ENCODE assay signal across 18 mouse cellular contexts in genomic region chr2:155873636-155874035, GRCm38 (mm10). TPM values are rescaled to one million over a fixed set of nuclear protein-coding genes. Genes with fewer than 3 reads are reported as not detected.
DNase-seq lines count a peak whose midpoint lies in the region; ATAC-seq and TF ChIP-seq lines count a peak whose summit lies in the region.
"Had no signal": no experiment of that assay in that cellular context is flagged by ENCODE, and none has a peak within 500 bp of the region (broad histone marks: within the 10 kb centered on the region; RNA-seq: fewer than 3 reads in every experiment).

No protein-coding gene starts in this region.

- H3K4me2 ChIP-seq in forebrain, embryonic 12.5 days, result no peak overlapping the region
- H3K4me2 ChIP-seq in forebrain, embryonic 16.5 days (ENCODE audit: low read length), result no peak overlapping the region
- H3K4me2 ChIP-seq in stomach, postnatal 0 days (replicated peaks; ENCODE audit: low read depth), result no peak overlapping the region
- H3K4me2 ChIP-seq in heart, embryonic 12.5 days, result no peak overlapping the region
- H3K4me2 ChIP-seq: midbrain, embryonic 12.5 days had no signal

- H3K4me1 ChIP-seq in forebrain, embryonic 12.5 days, result peaks cover 10% of the 10 kb centered on the region; the same call in 1 of the 2 replicates
- H3K4me1 ChIP-seq in forebrain, embryonic 10.5 days, result no peaks in the 10 kb centered on the region
- peaks cover 83% of the 10 kb centered on the region for H3K4me1 ChIP-seq in megakaryocyte, embryonic 14.5 days
- peaks cover 21% of the 10 kb centered on the region for H3K4me1 ChIP-seq in forebrain, embryonic 16.5 days (replicated peaks; ENCODE audit: control insufficient read depth, insufficient read depth, low read length)
- 0 out of 2 replicates have a peak, but pooled peaks cover 2% of the 10 kb centered on the region for H3K4me1 ChIP-seq in stomach, postnatal 0 days (replicated peaks; ENCODE audit: control insufficient read depth, insufficient read depth)
- H3K4me1 ChIP-seq in heart, embryonic 12.5 days (replicated peaks), result 0 out of 2 replicates have a peak, but pooled peaks cover 4% of the 10 kb centered on the region
- H3K4me1 ChIP-seq: midbrain, embryonic 12.5 days had no signal

- no peak for ATAC-seq in forebrain, embryonic 12.5 days (ENCODE audit: low FRiP score)
- ATAC-seq in megakaryocyte, adult 5-6 weeks (ENCODE audit: poor library complexity, severe bottlenecking), result no peak
- ATAC-seq in forebrain, embryonic 16.5 days, result no peak
- ATAC-seq in stomach, postnatal 0 days (ENCODE audit: low FRiP score, low TSS enrichment), result no peak
- ATAC-seq in heart, embryonic 12.5 days (ENCODE audit: insufficient number of reproducible peaks, low FRiP score), result no peak
- ATAC-seq: CD4-positive, CD25-positive, alpha-beta regulatory T cell, adult 4 months; inflammation-experienced regulatory T-cells, adult 6 months had no signal

- H3K9me3 ChIP-seq in forebrain, embryonic 12.5 days, result no peaks in the 10 kb centered on the region
- H3K9me3 ChIP-seq in forebrain, embryonic 10.5 days, result no peaks in the 10 kb centered on the region
- H3K9me3 ChIP-seq in megakaryocyte, embryonic 14.5 days, result no peaks in the 10 kb centered on the region
- no peaks in the 10 kb centered on the region for H3K9me3 ChIP-seq in forebrain, embryonic 16.5 days (ENCODE audit: control insufficient read depth, low read length)
- no peaks in the 10 kb centered on the region for H3K9me3 ChIP-seq in stomach, postnatal 0 days (ENCODE audit: control insufficient read depth, low read length)
- no peaks in the 10 kb centered on the region for H3K9me3 ChIP-seq in heart, embryonic 12.5 days (replicated peaks)
- H3K9me3 ChIP-seq: midbrain, embryonic 12.5 days had no signal

- H3K27me3 ChIP-seq in forebrain, embryonic 12.5 days, result no peaks in the 10 kb centered on the region
- no peaks in the 10 kb centered on the region for H3K27me3 ChIP-seq in forebrain, embryonic 10.5 days (ENCODE audit: poor library complexity, severe bottlenecking)
- no peaks in the 10 kb centered on the region for H3K27me3 ChIP-seq in megakaryocyte, embryonic 14.5 days (replicated peaks)
- H3K27me3 ChIP-seq in forebrain, embryonic 16.5 days (replicated peaks; ENCODE audit: control insufficient read depth, insufficient read depth, low read length), result no peaks in the 10 kb centered on the region
- no peaks in the 10 kb centered on the region for H3K27me3 ChIP-seq in stomach, postnatal 0 days (ENCODE audit: control insufficient read depth, insufficient read depth, low read length)
- no peaks in the 10 kb centered on the region for H3K27me3 ChIP-seq in heart, embryonic 12.5 days (replicated peaks)
- H3K27me3 ChIP-seq: midbrain, embryonic 12.5 days had no signal

- no peak for DNase-seq in forebrain, embryonic 10.5 days (ENCODE audit: extremely low spot score, low spot score)
- DNase-seq in stomach, postnatal 0 days (ENCODE audit: low spot score), result no peak
- no peak for DNase-seq in kidney, adult 11 months
- DNase-seq: adrenal gland, adult 2 months; gastrocnemius, postnatal 25 days; right cerebral cortex, postnatal 25 days had no signal

- 90% methylated on average over 6 of the region's 6 CpGs for WGBS in forebrain, embryonic 12.5 days
- 93% methylated on average over 6 of the region's 6 CpGs for WGBS in forebrain, embryonic 10.5 days
- 70% methylated on average over 6 of the region's 6 CpGs for WGBS in forebrain, embryonic 16.5 days
- WGBS in stomach, postnatal 0 days, result 47% methylated on average over 6 of the region's 6 CpGs
- WGBS in heart, embryonic 12.5 days, result 82% methylated on average over 6 of the region's 6 CpGs

- H3K36me3 ChIP-seq in forebrain, embryonic 12.5 days (replicated peaks), result peaks cover 31% of the 10 kb centered on the region
- peaks cover 62% of the 10 kb centered on the region for H3K36me3 ChIP-seq in forebrain, embryonic 10.5 days (replicated peaks)
- H3K36me3 ChIP-seq in megakaryocyte, embryonic 14.5 days (replicated peaks; ENCODE audit: low read length), result peaks cover 80% of the 10 kb centered on the region
- peaks cover 4% of the 10 kb centered on the region for H3K36me3 ChIP-seq in forebrain, embryonic 16.5 days (ENCODE audit: control insufficient read depth, insufficient read depth)
- H3K36me3 ChIP-seq in stomach, postnatal 0 days (ENCODE audit: control insufficient read depth, insufficient read depth, low read length), result 0 out of 2 replicates have a peak, but pooled peaks cover 2% of the 10 kb centered on the region
- peaks cover 64% of the 10 kb centered on the region for H3K36me3 ChIP-seq in heart, embryonic 12.5 days

- TF ChIP-seq CTCF in stomach, postnatal 0 days (IDR thresholded peaks at IDR 0.05; ENCODE audit: low read depth), result no peak

- H3K27ac ChIP-seq in forebrain, embryonic 12.5 days, result peak overlapping the region; percentile 42; the same call in 1 of the 2 replicates
- H3K27ac ChIP-seq in forebrain, embryonic 10.5 days, result no peak overlapping the region
- peak overlapping the region; percentile 16; the same call in 1 of the 2 replicates for H3K27ac ChIP-seq in forebrain, embryonic 16.5 days (ENCODE audit: low read length)
- H3K27ac ChIP-seq in stomach, postnatal 0 days (replicated peaks), result peak overlapping the region; percentile 59
- H3K27ac ChIP-seq in heart, embryonic 12.5 days (ENCODE audit: poor library complexity, severe bottlenecking), result no peak overlapping the region
- H3K27ac ChIP-seq: midbrain, embryonic 12.5 days had no signal

- H3K4me3 ChIP-seq in forebrain, embryonic 12.5 days (replicated peaks), result no peak overlapping the region
- H3K4me3 ChIP-seq in forebrain, embryonic 10.5 days, result no peak overlapping the region
- peak overlapping the region; percentile 74 for H3K4me3 ChIP-seq in megakaryocyte, embryonic 14.5 days (replicated peaks)
- no peak overlapping the region for H3K4me3 ChIP-seq in forebrain, embryonic 16.5 days (replicated peaks; ENCODE audit: low read length)
- no peak overlapping the region for H3K4me3 ChIP-seq in stomach, postnatal 0 days (ENCODE audit: low read depth, low read length)
- H3K4me3 ChIP-seq in heart, embryonic 12.5 days, result no peak overlapping the region
- H3K4me3 ChIP-seq: midbrain, embryonic 12.5 days had no signal

- TF ChIP-seq EP300 in stomach, postnatal 0 days (optimal IDR thresholded peaks at IDR 0.05), result no peak

- no peak overlapping the region for H3K9ac ChIP-seq in forebrain, embryonic 12.5 days
- no peak overlapping the region for H3K9ac ChIP-seq in forebrain, embryonic 16.5 days (replicated peaks; ENCODE audit: low read depth, low read length)
- no peak overlapping the region for H3K9ac ChIP-seq in stomach, postnatal 0 days (ENCODE audit: low read length)
- no peak overlapping the region for H3K9ac ChIP-seq in heart, embryonic 12.5 days
- H3K9ac ChIP-seq: midbrain, embryonic 12.5 days had no signal

RNA-seq across cellular contexts. Expression of gene Fam83c, which starts 39.0 kb away (rescaled TPM):
- 0.50 and 0.68 TPM in 2 replicates for polyA plus RNA-seq in forebrain, embryonic 12.5 days (2016; fragmentation: Nextera tagmentation; extraction: Ambion mirVana)
- polyA plus RNA-seq in forebrain, embryonic 10.5 days (2016; fragmentation: Nextera tagmentation; extraction: Ambion mirVana), result 0.26 and 0.29 TPM in 2 replicates
- polyA plus RNA-seq in megakaryocyte, embryonic 14.5 days (2012; ENCODE audit: insufficient read depth, low replicate concordance), result 0.03 and 0.55 TPM in 2 replicates
- total RNA-seq in megakaryocyte, adult 5-6 weeks (2015), result not detected in 2 replicates
- not detected in 2 replicates for total RNA-seq in megakaryocyte, adult 5-6 weeks (2017)
- polyA plus RNA-seq in forebrain, embryonic 16.5 days (2015; fragmentation: Nextera tagmentation; extraction: Ambion mirVana), result 0.42 and 0.70 TPM in 2 replicates
- polyA plus RNA-seq in stomach, postnatal 0 days (2015; fragmentation: Nextera tagmentation; extraction: Ambion mirVana), result 2.7 and 4.4 TPM in 2 replicates
- polyA plus RNA-seq in heart, embryonic 12.5 days (2016; fragmentation: Nextera tagmentation; extraction: Ambion mirVana), result 0.06 and 0.15 TPM in 2 replicates
- total RNA-seq: gastrocnemius, postnatal 25 days; layer of hippocampus, adult 18-20 months; left cerebral cortex, postnatal 25 days; neutrophil, adult 5-6 weeks had no signal
- polyA plus RNA-seq: CD4-positive, CD25-positive, alpha-beta regulatory T cell, adult 4 months; inflammation-experienced regulatory T-cells, adult 6 months; testis, adult 2 months had no signal

RNA-seq across cellular contexts. Expression of gene Eif6, which starts 46.9 kb away (rescaled TPM):
- 159 and 160 TPM in 2 replicates for polyA plus RNA-seq in forebrain, embryonic 12.5 days (2016; fragmentation: Nextera tagmentation; extraction: Ambion mirVana)
- polyA plus RNA-seq in forebrain, embryonic 10.5 days (2016; fragmentation: Nextera tagmentation; extraction: Ambion mirVana), result 241 and 249 TPM in 2 replicates
- polyA plus RNA-seq in megakaryocyte, embryonic 14.5 days (2012; ENCODE audit: insufficient read depth, low replicate concordance), result 266 and 882 TPM in 2 replicates
- total RNA-seq in megakaryocyte, adult 5-6 weeks (2015), result 154 and 164 TPM in 2 replicates
- 31.6 and 60.8 TPM in 2 replicates for total RNA-seq in megakaryocyte, adult 5-6 weeks (2017)
- 148 TPM in 2 replicates for polyA plus RNA-seq in forebrain, embryonic 16.5 days (2015; fragmentation: Nextera tagmentation; extraction: Ambion mirVana)
- polyA plus RNA-seq in stomach, postnatal 0 days (2015; fragmentation: Nextera tagmentation; extraction: Ambion mirVana), result 310 and 318 TPM in 2 replicates
- polyA plus RNA-seq in heart, embryonic 12.5 days (2016; fragmentation: Nextera tagmentation; extraction: Ambion mirVana), result 110 and 116 TPM in 2 replicates

RNA-seq across cellular contexts. Expression of gene BC029722, which starts 54.4 kb away (rescaled TPM):
- polyA plus RNA-seq in forebrain, embryonic 12.5 days (2016; fragmentation: Nextera tagmentation; extraction: Ambion mirVana), result 12.0 and 13.4 TPM in 2 replicates
- polyA plus RNA-seq in forebrain, embryonic 10.5 days (2016; fragmentation: Nextera tagmentation; extraction: Ambion mirVana), result 5.9 and 6.8 TPM in 2 replicates
- polyA plus RNA-seq in megakaryocyte, embryonic 14.5 days (2012; ENCODE audit: insufficient read depth, low replicate concordance), result 30.5 and 31.7 TPM in 2 replicates
- 14.4 and 17.5 TPM in 2 replicates for total RNA-seq in megakaryocyte, adult 5-6 weeks (2015)
- 12.5 and 14.9 TPM in 2 replicates for total RNA-seq in megakaryocyte, adult 5-6 weeks (2017)
- polyA plus RNA-seq in forebrain, embryonic 16.5 days (2015; fragmentation: Nextera tagmentation; extraction: Ambion mirVana), result 31.0 and 35.2 TPM in 2 replicates
- polyA plus RNA-seq in stomach, postnatal 0 days (2015; fragmentation: Nextera tagmentation; extraction: Ambion mirVana), result 26.8 and 29.8 TPM in 2 replicates
- 8.9 and 9.4 TPM in 2 replicates for polyA plus RNA-seq in heart, embryonic 12.5 days (2016; fragmentation: Nextera tagmentation; extraction: Ambion mirVana)

RNA-seq across cellular contexts. Expression of gene Uqcc1, which starts 56.5 kb away (rescaled TPM):
- 67.3 and 72.9 TPM in 2 replicates for polyA plus RNA-seq in forebrain, embryonic 12.5 days (2016; fragmentation: Nextera tagmentation; extraction: Ambion mirVana)
- polyA plus RNA-seq in forebrain, embryonic 10.5 days (2016; fragmentation: Nextera tagmentation; extraction: Ambion mirVana), result 78.4 and 82.2 TPM in 2 replicates
- 2.6 and 2.8 TPM in 2 replicates for polyA plus RNA-seq in megakaryocyte, embryonic 14.5 days (2012; ENCODE audit: insufficient read depth, low replicate concordance)
- 17.4 and 28.7 TPM in 2 replicates for total RNA-seq in megakaryocyte, adult 5-6 weeks (2015)
- 38.4 and 49.2 TPM in 2 replicates for total RNA-seq in megakaryocyte, adult 5-6 weeks (2017)
- polyA plus RNA-seq in forebrain, embryonic 16.5 days (2015; fragmentation: Nextera tagmentation; extraction: Ambion mirVana), result 66.5 and 78.2 TPM in 2 replicates
- 41.9 and 46.4 TPM in 2 replicates for polyA plus RNA-seq in stomach, postnatal 0 days (2015; fragmentation: Nextera tagmentation; extraction: Ambion mirVana)
- 96.6 and 110 TPM in 2 replicates for polyA plus RNA-seq in heart, embryonic 12.5 days (2016; fragmentation: Nextera tagmentation; extraction: Ambion mirVana)

Comparison
In these comparisons a context has a peak if more than half of its experiments do, and no peak if none do; other contexts are left out.
1. H3K27ac ChIP-seq: peak in forebrain, embryonic 12.5 days (single experiment), forebrain, embryonic 16.5 days (single experiment) and stomach, postnatal 0 days (single experiment); none in forebrain, embryonic 10.5 days (single experiment) and heart, embryonic 12.5 days (single experiment).